Mouse (Mus musculus): ENCODE measurements around the gene Adamts13. TPM values are rescaled to one million over a fixed set of nuclear protein-coding genes. Genes with fewer than 3 reads are reported as not detected.

The Adamts13 gene
- polyA plus RNA-seq, 1 experiment from 2014 or later = not detected

GRCm38 (mm10) chr2:26993936-26994335 is 20.7 kb downstream of the Adamts13 start:
- Histone ChIP-seq H3K27ac (no peak overlapping the region), H3K36me3 (replicated peaks) (no peaks in the 10 kb centered on the region), H3K4me2 (no peak overlapping the region), H3K4me3 (no peak overlapping the region), H3K27me3 (replicated peaks) (no peaks in the 10 kb centered on the region), H3K4me1 (no peaks in the 10 kb centered on the region), H3K9ac (no peak overlapping the region), H3K9me3 (no peaks in the 10 kb centered on the region)
- 81% methylated on average over 3 of the region's 3 CpGs for WGBS
- ATAC-seq (replicated peaks) = no peak

- no peak for ATAC-seq (replicated peaks)
- H3K4me2 ChIP-seq = no peak overlapping the region
- no peaks in the 10 kb centered on the region for H3K4me1 ChIP-seq
- H3K9me3 ChIP-seq = no peaks in the 10 kb centered on the region
- no peaks in the 10 kb centered on the region for H3K27me3 ChIP-seq (replicated peaks)
- H3K4me3 ChIP-seq = no peak overlapping the region
- 76% methylated on average over 1 of the region's 1 CpGs for WGBS
- no peaks in the 10 kb centered on the region for H3K36me3 ChIP-seq (replicated peaks)
- H3K9ac ChIP-seq = no peak overlapping the region
- no peak overlapping the region for H3K27ac ChIP-seq
Measured at GRCm38 (mm10) chr2:26997498-26997897, 24.3 kb downstream of the Adamts13 start.

- no peaks in the 10 kb centered on the region for H3K9me3 ChIP-seq
- 94% methylated on average over 7 of the region's 7 CpGs for WGBS
- no peaks in the 10 kb centered on the region for H3K27me3 ChIP-seq (replicated peaks)
- no peaks in the 10 kb centered on the region for H3K4me1 ChIP-seq
- H3K36me3 ChIP-seq (replicated peaks) = no peaks in the 10 kb centered on the region
- no peak overlapping the region for H3K9ac ChIP-seq
- H3K27ac ChIP-seq = no peak overlapping the region
- no peak overlapping the region for H3K4me2 ChIP-seq
- no peak for ATAC-seq (replicated peaks)
- H3K4me3 ChIP-seq = no peak overlapping the region
Measured at GRCm38 (mm10) chr2:26997993-26998392, 24.8 kb downstream of the Adamts13 start.

- Histone ChIP-seq H3K4me1 (peaks cover 17% of the 10 kb centered on the region), H3K27ac (no peak overlapping the region), H3K4me3 (no peak overlapping the region), H3K9ac (no peak overlapping the region), H3K9me3 (no peaks in the 10 kb centered on the region), H3K36me3 (replicated peaks) (no peaks in the 10 kb centered on the region), H3K27me3 (replicated peaks) (no peaks in the 10 kb centered on the region), H3K4me2 (no peak overlapping the region)
- no peak for ATAC-seq (replicated peaks)
- 73% methylated on average over 4 of the region's 4 CpGs for WGBS
Measured at GRCm38 (mm10) chr2:27006255-27006654, 33.0 kb downstream of the Adamts13 start.

- Histone ChIP-seq H3K9me3 (no peaks in the 10 kb centered on the region), H3K27ac (no peak overlapping the region), H3K9ac (no peak overlapping the region), H3K4me1 (peaks cover 23% of the 10 kb centered on the region), H3K4me2 (no peak overlapping the region), H3K36me3 (replicated peaks) (no peaks in the 10 kb centered on the region), H3K4me3 (no peak overlapping the region), H3K27me3 (replicated peaks) (no peaks in the 10 kb centered on the region)
- ATAC-seq (replicated peaks) = no peak
- WGBS = 73% methylated on average over 7 of the region's 7 CpGs
Measured at GRCm38 (mm10) chr2:27007701-27008100, 34.5 kb downstream of the Adamts13 start.

GRCm38 (mm10) chr2:27009714-27010244 is 36.6 kb downstream of the Adamts13 start, which contains the start of gene Cacfd1:
Gene Cacfd1, plus strand, starts transcription at chr2:27009926.
- Histone ChIP-seq H3K36me3 (replicated peaks) (peaks cover 9% of the 10 kb centered on the region; the same call in 1 of the 2 replicates), H3K4me2 (peak within 1 kb of the TSS; percentile 57), H3K9me3 (no peaks in the 10 kb centered on the region), H3K4me1 (peaks cover 23% of the 10 kb centered on the region), H3K27me3 (replicated peaks) (no peaks in the 10 kb centered on the region), H3K9ac (peak within 1 kb of the TSS; percentile 86), H3K27ac (peak within 1 kb of the TSS; percentile 85), H3K4me3 (peak within 1 kb of the TSS; percentile 65)
- WGBS = under 1% methylated on average over 41 of the region's 43 CpGs
- peak; percentile 94 for ATAC-seq (replicated peaks)

- no peaks in the 10 kb centered on the region for H3K27me3 ChIP-seq (replicated peaks)
- H3K27ac ChIP-seq = no peak overlapping the region
- H3K36me3 ChIP-seq (replicated peaks) = peaks cover 30% of the 10 kb centered on the region
- H3K9me3 ChIP-seq = no peaks in the 10 kb centered on the region
- H3K4me1 ChIP-seq = no peaks in the 10 kb centered on the region
- 51% methylated on average over 5 of the region's 5 CpGs for WGBS
- no peak overlapping the region for H3K9ac ChIP-seq
- no peak overlapping the region for H3K4me3 ChIP-seq
- ATAC-seq (replicated peaks) = 0 out of 2 replicates have a peak, but pooled peaks have one; percentile 29
- no peak overlapping the region for H3K4me2 ChIP-seq
Measured at GRCm38 (mm10) chr2:27017802-27018201, 44.6 kb downstream of the Adamts13 start.

GRCm38 (mm10) chr2:27019530-27019929 is 46.3 kb downstream of the Adamts13 start:
- H3K27me3 ChIP-seq (replicated peaks) = no peaks in the 10 kb centered on the region
- H3K27ac ChIP-seq = no peak overlapping the region
- WGBS = 97% methylated on average over 2 of the region's 2 CpGs
- H3K36me3 ChIP-seq (replicated peaks) = peaks cover 21% of the 10 kb centered on the region
- H3K4me1 ChIP-seq = no peaks in the 10 kb centered on the region
- ATAC-seq (replicated peaks) = no peak
- H3K9ac ChIP-seq = no peak overlapping the region
- H3K4me2 ChIP-seq = no peak overlapping the region
- no peaks in the 10 kb centered on the region for H3K9me3 ChIP-seq
- H3K4me3 ChIP-seq = no peak overlapping the region

GRCm38 (mm10) chr2:27021103-27021502 is 47.9 kb downstream of the Adamts13 start:
- Histone ChIP-seq H3K9ac (no peak overlapping the region), H3K4me1 (no peaks in the 10 kb centered on the region), H3K9me3 (no peaks in the 10 kb centered on the region), H3K27ac (no peak overlapping the region), H3K4me3 (no peak overlapping the region), H3K36me3 (replicated peaks) (peaks cover 12% of the 10 kb centered on the region), H3K4me2 (no peak overlapping the region), H3K27me3 (replicated peaks) (no peaks in the 10 kb centered on the region)
- ATAC-seq (replicated peaks) = no peak
- 88% methylated on average over 1 of the region's 1 CpGs for WGBS

- Histone ChIP-seq H3K9ac (no peak overlapping the region), H3K27me3 (replicated peaks) (no peaks in the 10 kb centered on the region), H3K4me2 (no peak overlapping the region), H3K4me3 (no peak overlapping the region), H3K9me3 (no peaks in the 10 kb centered on the region), H3K36me3 (replicated peaks) (peaks cover 2% of the 10 kb centered on the region; the same call in 1 of the 2 replicates), H3K27ac (no peak overlapping the region), H3K4me1 (peaks cover 12% of the 10 kb centered on the region)
- ATAC-seq (replicated peaks) = no peak
- 79% methylated on average over 6 of the region's 6 CpGs for WGBS
Measured at GRCm38 (mm10) chr2:27022612-27023011, 49.4 kb downstream of the Adamts13 start.

- Histone ChIP-seq H3K4me1 (peaks cover 19% of the 10 kb centered on the region), H3K27ac (no peak overlapping the region), H3K4me3 (no peak overlapping the region), H3K36me3 (replicated peaks) (no peaks in the 10 kb centered on the region; the same call in 1 of the 2 replicates), H3K9ac (no peak overlapping the region), H3K27me3 (replicated peaks) (0 out of 2 replicates have a peak, but pooled peaks cover under 1% of the 10 kb centered on the region), H3K9me3 (no peaks in the 10 kb centered on the region), H3K4me2 (no peak overlapping the region)
- ATAC-seq (replicated peaks) = no peak
- WGBS = 88% methylated on average over 14 of the region's 14 CpGs
Measured at GRCm38 (mm10) chr2:27024136-27024535, 50.9 kb downstream of the Adamts13 start.

GRCm38 (mm10) chr2:27025545-27025944 is 52.3 kb downstream of the Adamts13 start:
- WGBS = 93% methylated on average over 3 of the region's 3 CpGs
- Histone ChIP-seq H3K4me1 (peaks cover 19% of the 10 kb centered on the region), H3K9ac (no peak overlapping the region), H3K27ac (no peak overlapping the region), H3K27me3 (replicated peaks) (0 out of 2 replicates have a peak, but pooled peaks cover 9% of the 10 kb centered on the region), H3K36me3 (replicated peaks) (no peaks in the 10 kb centered on the region), H3K9me3 (no peaks in the 10 kb centered on the region), H3K4me2 (no peak overlapping the region), H3K4me3 (no peak overlapping the region)
- no peak for ATAC-seq (replicated peaks)

- no peaks in the 10 kb centered on the region for H3K9me3 ChIP-seq
- H3K9ac ChIP-seq = no peak overlapping the region
- 93% methylated on average over 3 of the region's 3 CpGs for WGBS
- H3K36me3 ChIP-seq (replicated peaks) = no peaks in the 10 kb centered on the region
- H3K4me2 ChIP-seq = no peak overlapping the region
- ATAC-seq (replicated peaks) = no peak
- no peak overlapping the region for H3K4me3 ChIP-seq
- no peak overlapping the region for H3K27ac ChIP-seq
- peaks cover 19% of the 10 kb centered on the region for H3K4me1 ChIP-seq
- H3K27me3 ChIP-seq (replicated peaks) = 0 out of 2 replicates have a peak, but pooled peaks cover 9% of the 10 kb centered on the region
Measured at GRCm38 (mm10) chr2:27026332-27026731, 53.1 kb downstream of the Adamts13 start.
